Mouse (Mus musculus) limb, embryonic 11.5 days (tissue): Measurements from ENCODE around the gene Zfp866. TPM values are rescaled to one million over a fixed set of nuclear protein-coding genes. Genes with fewer than 3 reads are reported as not detected.

Experiments
- ATAC-seq: fragments of 200-750 bp; cut with Nextera tagmentation; 2 replicates; pipeline ENCODE4 v1.8.0; 2017; ENCODE audit warnings: low read depth; ENCODE audit not compliant: insufficient number of reproducible peaks, low FRiP score, low TSS enrichment
- DNase-seq: peaks from one replicate; pipeline ENCODE4 v3.0.0-alpha.2; 2015; ENCODE audit warnings: low spot score
- H3K27ac ChIP-seq: fragments of 300-500 bp; sonication (generic); replicated peaks from 2 replicates; pipeline ENCODE4 v1.5.1; 2014; ENCODE audit warnings: low read depth, mild to moderate bottlenecking, low read length
- H3K27me3 ChIP-seq: fragments of 300-500 bp; sonication (generic); 2 replicates; pipeline ENCODE4 v1.6.1; 2014; ENCODE audit warnings: mild to moderate bottlenecking, low read length, mixed read lengths; ENCODE audit not compliant: control insufficient read depth, insufficient read depth
- H3K36me3 ChIP-seq: fragments of 300-500 bp; sonication (generic); 2 replicates; pipeline ENCODE4 v1.6.1; 2014; ENCODE audit warnings: mild to moderate bottlenecking, low read length, moderate library complexity, mixed read lengths; ENCODE audit not compliant: control insufficient read depth, insufficient read depth
- H3K4me1 ChIP-seq: fragments of 300-500 bp; sonication (generic); 2 replicates; pipeline ENCODE4 v1.6.1; 2014; ENCODE audit warnings: low read length, mixed read lengths; ENCODE audit not compliant: control insufficient read depth, insufficient read depth
- H3K4me2 ChIP-seq: fragments of 300-500 bp; sonication (generic); 2 replicates; pipeline ENCODE4 v1.6.1; 2014; ENCODE audit warnings: low read depth, mild to moderate bottlenecking, moderate library complexity; ENCODE audit not compliant: severe bottlenecking
- H3K4me3 ChIP-seq: fragments of 300-500 bp; sonication (generic); 2 replicates; pipeline ENCODE4 v1.5.1; 2014; ENCODE audit warnings: low read depth, low read length
- H3K9ac ChIP-seq: fragments of 300-500 bp; sonication (generic); 2 replicates; pipeline ENCODE4 v1.6.1; 2014; ENCODE audit warnings: mild to moderate bottlenecking, low read length
- H3K9me3 ChIP-seq: fragments of 300-500 bp; sonication (generic); 2 replicates; pipeline ENCODE4 v1.6.1; 2016; ENCODE audit warnings: low read length; ENCODE audit not compliant: control insufficient read depth
- WGBS: fragments of 180-500 bp; shearing (Covaris S2); extraction: QIAGEN DNeasy Blood & Tissue Kit; methylation state at CpG from one replicate; pipeline ENCODE4 v1.1.7; 2014; 5-methylcytosine and 5-hydroxymethylcytosine counted together
- polyA plus RNA-seq: library from polyadenylated mRNA; unstranded; fragments of >200 nt; fragmentation: Nextera tagmentation; extraction: Ambion mirVana; gene quantifications from 2 replicates; pipeline ENCODE4 v1.2.1, GENCODE M21; 2014

The Zfp866 gene
- polyA plus RNA-seq, 1 experiment from 2014 or later, result 39.0 TPM

- ATAC-seq (no peak), DNase-seq (no peak)
- Histone ChIP-seq H3K9ac (no peak overlapping the region), H3K27ac (no peak overlapping the region), H3K9me3 (no peaks in the 10 kb centered on the region), H3K4me3 (no peak overlapping the region), H3K4me1 (peaks cover 14% of the 10 kb centered on the region), H3K27me3 (no peaks in the 10 kb centered on the region), H3K4me2 (no peak overlapping the region), H3K36me3 (peaks cover 16% of the 10 kb centered on the region)
- 91% methylated on average over 2 of the region's 2 CpGs for WGBS
Observed at GRCm38 (mm10) chr8:69772106-69772505, 18.9 kb downstream of the Zfp866 start.

- Histone ChIP-seq H3K36me3 (peaks cover 22% of the 10 kb centered on the region), H3K4me2 (no peak overlapping the region), H3K27ac (no peak overlapping the region), H3K9ac (no peak overlapping the region), H3K27me3 (no peaks in the 10 kb centered on the region), H3K9me3 (no peaks in the 10 kb centered on the region; the same call in 1 of the 2 replicates), H3K4me1 (peaks cover 14% of the 10 kb centered on the region), H3K4me3 (no peak overlapping the region)
- WGBS, result 82% methylated on average over 9 of the region's 9 CpGs
- no peak for DNase-seq
- no peak for ATAC-seq
Observed at GRCm38 (mm10) chr8:69771221-69771620, 19.8 kb downstream of the Zfp866 start.

GRCm38 (mm10) chr8:69761814-69762445, 29.0 kb downstream of the Zfp866 start:
- Histone ChIP-seq H3K27ac (no peak overlapping the region), H3K9me3 (no peaks in the 10 kb centered on the region; the same call in 1 of the 2 replicates), H3K4me3 (no peak overlapping the region), H3K4me2 (no peak overlapping the region), H3K4me1 (no peaks in the 10 kb centered on the region), H3K9ac (no peak overlapping the region), H3K36me3 (peaks cover 36% of the 10 kb centered on the region), H3K27me3 (no peaks in the 10 kb centered on the region)
- ATAC-seq, result no peak
- 85% methylated on average over 4 of the region's 4 CpGs for WGBS
- no peak for DNase-seq

DNA sequence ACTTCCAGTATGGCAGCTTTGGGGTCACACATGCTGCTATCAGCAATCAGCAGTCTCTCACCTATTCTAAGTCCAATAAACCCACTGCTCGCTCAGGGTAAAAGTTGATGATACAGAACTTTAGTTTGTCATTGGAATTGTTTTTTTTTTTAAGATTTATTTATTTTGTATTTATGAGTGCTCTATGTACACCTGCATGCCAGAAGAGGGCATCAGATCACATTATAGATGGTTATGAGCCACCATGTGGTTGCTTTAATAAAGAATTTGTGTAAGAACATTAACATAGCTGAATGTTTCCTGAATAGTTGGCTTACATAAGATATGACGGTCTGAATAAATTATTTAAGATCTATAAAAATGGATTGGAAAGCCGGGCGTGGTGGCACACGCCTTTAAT, 32.7 kb downstream of the Zfp866 start:
- Histone ChIP-seq H3K27ac (no peak overlapping the region), H3K9ac (no peak overlapping the region), H3K36me3 (peaks cover 10% of the 10 kb centered on the region), H3K4me2 (no peak overlapping the region), H3K27me3 (no peaks in the 10 kb centered on the region), H3K9me3 (no peaks in the 10 kb centered on the region), H3K4me3 (no peak overlapping the region), H3K4me1 (no peaks in the 10 kb centered on the region)
- ATAC-seq (no peak), DNase-seq (no peak)
- WGBS, result 97% methylated on average over 5 of the region's 5 CpGs

GRCm38 (mm10) chr8:69752437-69752836, 38.5 kb downstream of the Zfp866 start:
- no peak overlapping the region for H3K9ac ChIP-seq
- no peak overlapping the region for H3K4me3 ChIP-seq
- WGBS, result 90% methylated on average over 2 of the region's 2 CpGs
- no peak overlapping the region for H3K27ac ChIP-seq
- 0 out of 2 replicates have a peak, but pooled peaks cover 4% of the 10 kb centered on the region for H3K4me1 ChIP-seq
- no peaks in the 10 kb centered on the region for H3K27me3 ChIP-seq
- no peak for ATAC-seq
- no peak for DNase-seq
- no peaks in the 10 kb centered on the region for H3K9me3 ChIP-seq
- H3K4me2 ChIP-seq, result no peak overlapping the region
- H3K36me3 ChIP-seq, result peaks cover 4% of the 10 kb centered on the region; the same call in 1 of the 2 replicates

GRCm38 (mm10) chr8:69749544-69750454, 41.2 kb downstream of the Zfp866 start, which contains the start of gene Zfp963:
TSS of gene Zfp963 (minus strand) at chr8:69749970.
- Histone ChIP-seq H3K4me2 (peak within 1 kb of the TSS; percentile 54), H3K4me1 (0 out of 2 replicates have a peak, but pooled peaks cover 4% of the 10 kb centered on the region), H3K9me3 (no peaks in the 10 kb centered on the region), H3K27ac (peak within 1 kb of the TSS; percentile 93), H3K36me3 (no peaks in the 10 kb centered on the region), H3K9ac (peak within 1 kb of the TSS; percentile 96), H3K27me3 (no peaks in the 10 kb centered on the region), H3K4me3 (peak within 1 kb of the TSS; percentile 78)
- peak; percentile 99 for ATAC-seq
- WGBS, result 3% methylated on average over 48 of the region's 48 CpGs
- peak; percentile 94 for DNase-seq

DNA sequence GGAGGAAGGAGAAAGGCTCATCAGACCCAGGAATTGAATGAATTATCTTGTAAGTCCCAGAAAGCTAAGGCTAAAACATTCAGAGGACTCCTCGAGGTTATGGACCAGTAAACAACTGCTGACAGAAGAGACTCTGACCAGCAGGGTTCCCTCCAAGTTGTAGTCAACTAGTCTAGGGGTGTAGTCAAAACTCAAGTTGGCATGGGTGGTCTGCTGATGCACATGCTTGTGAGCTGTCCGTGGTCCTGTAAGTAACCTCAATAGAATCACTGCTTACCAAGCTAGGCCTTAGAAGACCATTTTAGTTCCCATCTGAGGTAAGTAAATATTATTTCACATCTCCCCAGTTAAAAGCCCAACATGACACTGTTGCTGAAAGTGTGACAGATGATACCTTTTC, 49.7 kb downstream of the Zfp866 start:
- no peaks in the 10 kb centered on the region for H3K27me3 ChIP-seq
- H3K4me2 ChIP-seq, result no peak overlapping the region
- no peak overlapping the region for H3K4me3 ChIP-seq
- H3K9ac ChIP-seq, result no peak overlapping the region
- no peaks in the 10 kb centered on the region for H3K9me3 ChIP-seq
- H3K27ac ChIP-seq, result no peak overlapping the region
- ATAC-seq (no peak), DNase-seq (no peak)
- 68% methylated on average over 2 of the region's 2 CpGs for WGBS
- no peaks in the 10 kb centered on the region; the same call in 1 of the 2 replicates for H3K36me3 ChIP-seq
- no peaks in the 10 kb centered on the region for H3K4me1 ChIP-seq

- Histone ChIP-seq H3K27ac (no peak overlapping the region), H3K9ac (no peak overlapping the region), H3K4me3 (no peak overlapping the region), H3K36me3 (no peaks in the 10 kb centered on the region; the same call in 1 of the 2 replicates), H3K27me3 (no peaks in the 10 kb centered on the region), H3K4me2 (no peak overlapping the region), H3K9me3 (no peaks in the 10 kb centered on the region), H3K4me1 (no peaks in the 10 kb centered on the region)
- ATAC-seq, result no peak
- no peak for DNase-seq
- 81% methylated on average over 6 of the region's 6 CpGs for WGBS
Observed at GRCm38 (mm10) chr8:69740763-69741162, 50.2 kb downstream of the Zfp866 start.
